Mouse (Mus musculus): ENCODE measurements at regions not wholly inside any gene's neighbourhood (a gene's known extent, or its start where the extent isn't known, plus 50 kb on each side); places are given as distances from the start of the nearest gene placed in this dataset.

DNA sequence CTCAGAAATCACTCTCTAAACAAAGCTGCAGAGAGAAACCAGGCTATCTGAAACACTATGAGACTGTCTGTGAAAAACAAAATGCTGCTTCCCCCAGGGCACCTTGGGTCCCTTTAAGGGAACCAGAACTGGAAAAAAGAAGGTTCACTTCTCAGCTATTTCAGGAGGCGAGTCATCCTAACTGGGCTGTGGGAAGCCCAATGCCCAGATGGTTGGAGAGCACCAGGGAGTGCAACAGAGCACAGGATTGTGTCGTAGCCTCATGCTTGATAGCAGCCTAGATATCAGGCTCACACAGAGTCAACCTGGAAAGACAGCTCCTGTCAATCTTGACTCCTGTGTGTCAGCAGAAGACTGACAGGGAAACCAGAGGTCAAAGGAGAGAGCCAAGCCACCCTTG, 226.1 kb downstream of the Rnf144a start:
- H3K27me3 ChIP-seq (ENCODE audit: control insufficient read depth, insufficient read depth, low read length): no peaks in the 10 kb centered on the region
- no peak for ATAC-seq (ENCODE audit: low FRiP score, low TSS enrichment)
- 65% methylated on average over 2 of the region's 2 CpGs for WGBS

DNA sequence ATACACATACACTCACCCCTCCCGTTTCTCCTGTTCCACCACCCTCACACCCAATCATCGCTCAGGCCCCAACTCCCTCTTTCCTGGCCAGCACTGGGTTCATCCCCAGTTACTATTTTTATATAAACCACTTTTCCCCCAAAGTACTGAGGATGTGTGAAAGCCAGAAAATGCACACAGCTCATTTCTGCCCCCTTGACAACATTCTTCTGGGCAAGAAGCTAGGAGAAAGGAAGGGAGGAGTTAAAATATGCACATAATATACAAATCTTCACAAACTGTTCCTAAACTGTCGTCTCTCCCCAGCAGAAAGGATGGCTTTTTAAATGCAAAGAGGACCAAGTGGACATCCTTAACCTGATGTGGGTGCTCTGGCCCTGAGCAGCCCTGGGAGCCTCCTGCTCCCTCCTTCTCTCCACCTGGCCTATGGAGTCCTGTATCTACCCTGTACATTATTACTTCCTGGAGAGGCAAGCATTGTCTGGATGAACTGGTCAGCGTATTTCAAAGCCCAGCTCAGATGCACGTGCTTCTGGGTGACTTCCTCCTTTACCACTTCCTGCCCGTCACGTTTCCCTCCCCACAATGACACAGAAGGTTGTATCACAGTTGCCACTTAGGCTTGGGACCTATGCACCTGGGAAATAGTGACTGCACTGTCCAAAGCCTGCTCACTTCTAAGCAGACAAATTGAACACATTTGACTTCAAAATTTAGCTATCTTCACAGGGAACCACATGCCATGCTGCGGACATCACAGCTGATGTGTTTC, 227.8 kb downstream of the Rnf144a start:
- Histone ChIP-seq H3K4me3 (ENCODE audit: low read length) (no peak overlapping the region), H3K4me2 (replicated peaks; ENCODE audit: low read depth, low read length) (no peak overlapping the region), H3K9ac (ENCODE audit: low read depth, low read length) (no peak overlapping the region), H3K4me1 (ENCODE audit: control insufficient read depth, insufficient read depth, low read length) (no peaks in the 10 kb centered on the region), H3K27me3 (ENCODE audit: control insufficient read depth, insufficient read depth, low read length) (no peaks in the 10 kb centered on the region), H3K36me3 (ENCODE audit: control insufficient read depth, insufficient read depth, low read length) (no peaks in the 10 kb centered on the region), H3K9me3 (ENCODE audit: control insufficient read depth, low read length) (no peaks in the 10 kb centered on the region), H3K27ac (ENCODE audit: low read depth, low read length) (no peak overlapping the region)
- no peak for ATAC-seq (ENCODE audit: low FRiP score, low TSS enrichment)
- WGBS: 81% methylated on average over 8 of the region's 8 CpGs

More for the DNA sequence above, 226.1 kb downstream of the Rnf144a start:
- H3K4me3 ChIP-seq (ENCODE audit: low read length): no peak overlapping the region
- H3K36me3 ChIP-seq (ENCODE audit: control insufficient read depth, insufficient read depth, low read length): no peaks in the 10 kb centered on the region
- no peak overlapping the region for H3K27ac ChIP-seq (ENCODE audit: low read depth, low read length)
- no peaks in the 10 kb centered on the region for H3K4me1 ChIP-seq (ENCODE audit: control insufficient read depth, insufficient read depth, low read length)
- H3K9me3 ChIP-seq (ENCODE audit: control insufficient read depth, low read length): no peaks in the 10 kb centered on the region
- H3K9ac ChIP-seq (ENCODE audit: low read depth, low read length): no peak overlapping the region
- H3K4me2 ChIP-seq (replicated peaks; ENCODE audit: low read depth, low read length): no peak overlapping the region

GRCm38 (mm10) chr12:26184701-26185460, 230.2 kb downstream of the Rnf144a start:
- H3K9ac ChIP-seq (ENCODE audit: low read depth, low read length): no peak overlapping the region
- no peak for ATAC-seq (ENCODE audit: low FRiP score, low TSS enrichment)
- no peaks in the 10 kb centered on the region for H3K4me1 ChIP-seq (ENCODE audit: control insufficient read depth, insufficient read depth, low read length)
- H3K27ac ChIP-seq (ENCODE audit: low read depth, low read length): no peak overlapping the region
- no peak overlapping the region for H3K4me2 ChIP-seq (replicated peaks; ENCODE audit: low read depth, low read length)
- no peaks in the 10 kb centered on the region for H3K9me3 ChIP-seq (ENCODE audit: control insufficient read depth, low read length)
- H3K36me3 ChIP-seq (ENCODE audit: control insufficient read depth, insufficient read depth, low read length): no peaks in the 10 kb centered on the region
- H3K27me3 ChIP-seq (ENCODE audit: control insufficient read depth, insufficient read depth, low read length): no peaks in the 10 kb centered on the region
- 94% methylated on average over 5 of the region's 5 CpGs for WGBS
- H3K4me3 ChIP-seq (ENCODE audit: low read length): no peak overlapping the region

DNA sequence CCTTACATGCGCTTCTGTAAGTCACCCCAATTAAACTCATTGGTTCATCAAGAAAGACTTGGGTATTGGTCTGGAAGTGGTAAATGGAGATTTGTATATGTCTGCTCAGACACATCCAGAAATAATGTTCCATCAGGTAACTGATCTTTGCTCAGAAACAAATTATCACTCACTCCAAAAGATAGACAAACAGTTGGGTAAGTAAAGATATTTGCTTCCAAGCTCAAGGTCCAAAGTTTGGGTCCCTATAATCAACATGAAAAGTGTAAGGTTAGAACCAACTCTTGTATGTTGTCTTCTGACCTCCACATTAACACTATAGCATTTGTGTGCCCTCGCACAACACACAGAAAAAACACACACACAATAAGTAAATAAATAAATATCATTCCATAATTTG, 232.0 kb downstream of the Rnf144a start:
- Histone ChIP-seq H3K27ac (ENCODE audit: low read depth, low read length) (no peak overlapping the region), H3K4me2 (replicated peaks; ENCODE audit: low read depth, low read length) (no peak overlapping the region), H3K4me1 (ENCODE audit: control insufficient read depth, insufficient read depth, low read length) (no peaks in the 10 kb centered on the region), H3K4me3 (ENCODE audit: low read length) (no peak overlapping the region), H3K9me3 (ENCODE audit: control insufficient read depth, low read length) (no peaks in the 10 kb centered on the region), H3K9ac (ENCODE audit: low read depth, low read length) (no peak overlapping the region), H3K36me3 (ENCODE audit: control insufficient read depth, insufficient read depth, low read length) (no peaks in the 10 kb centered on the region), H3K27me3 (ENCODE audit: control insufficient read depth, insufficient read depth, low read length) (no peaks in the 10 kb centered on the region)
- WGBS: 92% methylated on average over 2 of the region's 2 CpGs
- ATAC-seq (ENCODE audit: low FRiP score, low TSS enrichment): no peak

DNA sequence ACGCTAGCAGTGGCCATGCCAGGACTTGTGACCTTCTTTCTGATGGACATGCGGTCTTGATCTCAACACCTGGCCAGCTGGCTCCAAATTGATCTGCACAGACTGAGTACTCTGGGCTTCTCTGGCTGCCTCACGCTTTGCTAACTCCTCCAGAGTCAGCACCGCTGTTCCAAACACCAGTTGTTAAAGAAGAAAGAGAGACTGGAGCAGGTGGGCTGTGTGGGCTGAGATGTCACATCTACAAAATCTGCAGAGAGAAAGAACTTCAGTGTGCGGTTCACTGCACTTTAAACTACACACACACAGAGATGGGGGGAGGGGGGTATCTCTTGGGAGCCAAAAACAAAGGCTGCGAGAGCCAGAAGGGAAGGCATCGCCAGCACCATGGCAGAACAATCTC, 234.2 kb downstream of the Rnf144a start:
- no peak overlapping the region for H3K9ac ChIP-seq (ENCODE audit: low read depth, low read length)
- H3K36me3 ChIP-seq (ENCODE audit: control insufficient read depth, insufficient read depth, low read length): no peaks in the 10 kb centered on the region
- H3K4me3 ChIP-seq (ENCODE audit: low read length): no peak overlapping the region
- no peaks in the 10 kb centered on the region for H3K9me3 ChIP-seq (ENCODE audit: control insufficient read depth, low read length)
- ATAC-seq (ENCODE audit: low FRiP score, low TSS enrichment): no peak
- 58% methylated on average over 7 of the region's 7 CpGs for WGBS
- no peak overlapping the region for H3K4me2 ChIP-seq (replicated peaks; ENCODE audit: low read depth, low read length)
- H3K27ac ChIP-seq (ENCODE audit: low read depth, low read length): no peak overlapping the region
- H3K27me3 ChIP-seq (ENCODE audit: control insufficient read depth, insufficient read depth, low read length): no peaks in the 10 kb centered on the region
- no peaks in the 10 kb centered on the region for H3K4me1 ChIP-seq (ENCODE audit: control insufficient read depth, insufficient read depth, low read length)

GRCm38 (mm10) chr12:26176231-26176662, 238.8 kb downstream of the Rnf144a start:
- ATAC-seq (ENCODE audit: low FRiP score, low TSS enrichment): no peak

DNA sequence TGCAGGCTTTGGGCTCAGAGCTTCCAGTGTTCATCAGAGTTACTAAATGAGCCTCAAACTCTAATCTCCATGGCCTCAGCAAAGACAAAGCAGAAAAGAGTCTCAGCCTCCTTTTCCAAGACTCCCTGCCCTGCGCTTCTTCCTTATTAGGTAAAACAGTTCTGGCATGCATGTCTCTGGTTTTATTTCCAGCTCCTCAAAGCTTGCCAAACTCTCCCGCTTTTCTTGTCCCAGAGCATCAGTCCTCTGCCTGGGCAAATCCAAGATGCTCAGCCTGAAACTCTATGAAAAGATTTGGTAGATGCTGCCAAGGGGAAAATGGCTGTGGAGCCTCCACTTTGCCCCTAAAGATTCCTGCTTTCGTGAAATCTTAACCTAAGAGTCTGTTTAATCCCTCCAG, 251.6 kb downstream of the Rnf144a start:
- no peaks in the 10 kb centered on the region for H3K27me3 ChIP-seq (ENCODE audit: control insufficient read depth, insufficient read depth, low read length)
- H3K4me3 ChIP-seq (ENCODE audit: low read length): no peak overlapping the region
- H3K9me3 ChIP-seq (ENCODE audit: control insufficient read depth, low read length): no peaks in the 10 kb centered on the region
- H3K9ac ChIP-seq (ENCODE audit: low read depth, low read length): no peak overlapping the region
- no peaks in the 10 kb centered on the region for H3K4me1 ChIP-seq (ENCODE audit: control insufficient read depth, insufficient read depth, low read length)
- 66% methylated on average over 3 of the region's 3 CpGs for WGBS
- no peak overlapping the region for H3K27ac ChIP-seq (ENCODE audit: low read depth, low read length)
- no peak overlapping the region for H3K4me2 ChIP-seq (replicated peaks; ENCODE audit: low read depth, low read length)
- no peak for ATAC-seq (ENCODE audit: low FRiP score, low TSS enrichment)
- H3K36me3 ChIP-seq (ENCODE audit: control insufficient read depth, insufficient read depth, low read length): no peaks in the 10 kb centered on the region

More at GRCm38 (mm10) chr12:26176231-26176662, 238.8 kb downstream of the Rnf144a start:
- Histone ChIP-seq H3K4me1 (ENCODE audit: control insufficient read depth, insufficient read depth, low read length) (no peaks in the 10 kb centered on the region), H3K36me3 (ENCODE audit: control insufficient read depth, insufficient read depth, low read length) (no peaks in the 10 kb centered on the region), H3K9me3 (ENCODE audit: control insufficient read depth, low read length) (no peaks in the 10 kb centered on the region), H3K9ac (ENCODE audit: low read depth, low read length) (no peak overlapping the region), H3K4me3 (ENCODE audit: low read length) (no peak overlapping the region), H3K27me3 (ENCODE audit: control insufficient read depth, insufficient read depth, low read length) (no peaks in the 10 kb centered on the region), H3K4me2 (replicated peaks; ENCODE audit: low read depth, low read length) (no peak overlapping the region), H3K27ac (ENCODE audit: low read depth, low read length) (no peak overlapping the region)
- 61% methylated on average over 10 of the region's 10 CpGs for WGBS

DNA sequence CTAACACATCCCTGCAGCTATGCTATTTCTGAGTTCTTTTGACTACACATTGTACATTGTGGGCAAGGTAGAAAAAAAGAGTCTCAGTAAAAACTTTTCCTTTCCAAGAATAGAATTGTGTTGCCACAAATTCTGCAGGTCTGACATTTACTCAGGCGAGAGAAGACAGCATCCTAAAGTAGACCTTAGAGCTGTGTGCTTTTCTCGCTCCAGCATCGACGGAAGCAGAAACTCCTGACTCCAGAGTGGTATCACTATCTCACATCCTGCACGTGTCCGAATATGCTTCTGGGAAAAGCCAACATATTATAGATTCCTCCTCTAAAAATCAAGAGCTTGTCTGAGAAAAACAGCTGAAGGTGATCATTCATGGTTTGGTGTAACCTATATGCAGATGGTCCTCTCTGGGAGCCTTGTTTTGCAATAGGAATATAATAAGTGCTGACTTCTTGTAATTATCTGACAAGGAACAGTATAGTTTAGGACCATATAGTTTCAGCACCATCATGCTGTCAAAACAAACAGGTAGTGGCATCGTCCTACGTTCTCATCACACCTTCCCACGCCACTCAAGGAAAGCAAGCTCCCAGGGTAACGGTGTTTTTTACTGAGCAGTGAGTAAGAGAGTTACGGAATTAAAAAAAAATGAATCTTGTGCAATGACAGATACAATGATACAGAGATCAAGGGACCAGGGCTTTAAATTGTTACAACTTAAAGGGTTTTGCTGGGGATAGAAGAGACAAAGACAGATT, 254.0 kb downstream of the Rnf144a start:
- no peak for ATAC-seq (ENCODE audit: low FRiP score, low TSS enrichment)
- Histone ChIP-seq H3K4me3 (ENCODE audit: low read length) (no peak overlapping the region), H3K4me1 (ENCODE audit: control insufficient read depth, insufficient read depth, low read length) (no peaks in the 10 kb centered on the region), H3K27ac (ENCODE audit: low read depth, low read length) (no peak overlapping the region), H3K9me3 (ENCODE audit: control insufficient read depth, low read length) (no peaks in the 10 kb centered on the region), H3K4me2 (replicated peaks; ENCODE audit: low read depth, low read length) (no peak overlapping the region), H3K27me3 (ENCODE audit: control insufficient read depth, insufficient read depth, low read length) (no peaks in the 10 kb centered on the region), H3K9ac (ENCODE audit: low read depth, low read length) (no peak overlapping the region), H3K36me3 (ENCODE audit: control insufficient read depth, insufficient read depth, low read length) (no peaks in the 10 kb centered on the region)
- 85% methylated on average over 11 of the region's 11 CpGs for WGBS

- no peak overlapping the region for H3K9ac ChIP-seq (ENCODE audit: low read depth, low read length)
Observed at GRCm38 (mm10) chr12:26152992-26153391, 262.1 kb downstream of the Rnf144a start.

More at GRCm38 (mm10) chr12:26152992-26153391, 262.1 kb downstream of the Rnf144a start:
- WGBS: 74% methylated on average over 8 of the region's 8 CpGs
- Histone ChIP-seq H3K36me3 (ENCODE audit: control insufficient read depth, insufficient read depth, low read length) (no peaks in the 10 kb centered on the region), H3K4me3 (ENCODE audit: low read length) (no peak overlapping the region), H3K27ac (ENCODE audit: low read depth, low read length) (no peak overlapping the region), H3K4me1 (ENCODE audit: control insufficient read depth, insufficient read depth, low read length) (no peaks in the 10 kb centered on the region), H3K4me2 (replicated peaks; ENCODE audit: low read depth, low read length) (no peak overlapping the region), H3K9me3 (ENCODE audit: control insufficient read depth, low read length) (no peaks in the 10 kb centered on the region), H3K27me3 (ENCODE audit: control insufficient read depth, insufficient read depth, low read length) (no peaks in the 10 kb centered on the region)
- no peak for ATAC-seq (ENCODE audit: low FRiP score, low TSS enrichment)
